Mouse (Mus musculus) monocyte, adult 5-6 weeks (primary cell): ENCODE results near the gene Lrrc4. TPM values are rescaled to one million over a fixed set of nuclear protein-coding genes. Genes with fewer than 3 reads are reported as not detected.

ENCODE experiments used
- ATAC-seq: fragments of 153-309, 156-312 bp; replicated peaks from 2 replicates; pipeline ENCODE4 v1.8.0; 2017; ENCODE audit warnings: mild to moderate bottlenecking; ENCODE audit not compliant: low TSS enrichment, insufficient number of reproducible peaks, severe bottlenecking, poor library complexity, low FRiP score
- total RNA-seq: library from RNA; stranded (forward); fragments of 200-1000, 200-491, 200-594 nt; gene quantifications from 3 replicates; pipeline ENCODE4 v1.2.3, GENCODE M21; 2017

Gene Lrrc4
- total RNA-seq, 1 experiment from 2014 or later = not detected

DNA sequence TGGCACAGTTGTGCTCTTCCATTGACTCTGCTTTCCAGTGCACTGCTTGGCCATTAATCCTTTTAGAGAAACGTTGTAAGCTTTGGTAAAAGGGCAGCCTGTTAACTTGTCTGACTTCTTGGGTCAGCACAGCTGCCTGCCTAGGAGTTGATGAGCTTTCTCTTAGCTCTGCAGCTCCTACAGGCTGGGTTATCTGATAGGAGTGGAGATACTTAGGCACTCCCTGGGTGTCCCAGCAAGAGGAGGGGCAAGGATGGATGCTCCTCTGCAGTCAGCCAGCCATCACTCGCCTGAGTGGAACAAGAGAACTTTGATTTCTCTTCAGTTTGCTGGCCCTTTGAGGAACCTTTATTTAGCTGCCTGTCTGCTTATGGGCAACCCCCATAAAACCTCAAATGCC lies 121.5 kb downstream of the Lrrc4 start:
- no peak for ATAC-seq

GRCm38 (mm10) chr6:28706976-28707592 lies 124.5 kb downstream of the Lrrc4 start:
- ATAC-seq = no peak

DNA sequence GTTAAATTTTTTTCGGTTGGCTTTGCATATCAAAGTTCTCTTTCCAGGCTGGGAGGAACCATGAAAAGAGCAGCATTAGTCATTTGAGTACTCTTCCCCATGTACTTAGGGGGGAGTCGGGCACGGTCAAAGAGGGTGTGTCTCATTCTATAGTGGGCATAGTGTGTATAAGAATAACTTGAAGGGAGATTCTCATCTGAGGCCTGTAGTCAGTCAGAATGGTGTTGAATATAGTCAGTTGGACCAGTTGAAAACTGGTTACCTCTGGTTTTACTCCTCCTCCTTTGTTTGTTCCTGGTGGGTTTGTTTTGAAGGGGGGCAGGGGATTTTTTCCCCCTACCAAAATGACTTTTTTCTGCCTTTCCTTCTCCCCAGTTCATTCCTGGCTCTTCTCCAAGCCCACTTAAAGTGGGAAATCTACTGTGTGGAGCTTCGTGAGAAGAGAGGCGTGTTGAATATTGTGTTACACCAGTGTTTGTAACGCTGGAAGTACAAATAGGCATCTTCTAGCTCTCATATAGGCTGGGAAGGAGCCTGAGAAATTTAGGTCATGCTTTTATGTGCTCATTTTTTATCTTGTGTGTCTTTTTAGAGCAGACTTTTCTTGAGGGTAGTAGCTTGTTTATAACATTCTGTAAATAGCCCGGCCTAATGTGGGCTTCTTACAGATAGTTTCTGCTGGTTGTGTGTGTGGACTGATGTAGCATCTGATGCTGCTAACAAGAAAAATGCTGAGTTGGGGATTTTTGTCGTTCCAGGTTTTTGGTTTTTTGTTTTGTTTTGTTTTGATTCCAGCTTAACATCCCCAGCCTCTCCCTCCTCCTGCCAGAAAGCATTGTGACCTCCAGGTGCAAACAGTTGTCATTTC lies 125.2 kb downstream of the Lrrc4 start:
- no peak for ATAC-seq

DNA sequence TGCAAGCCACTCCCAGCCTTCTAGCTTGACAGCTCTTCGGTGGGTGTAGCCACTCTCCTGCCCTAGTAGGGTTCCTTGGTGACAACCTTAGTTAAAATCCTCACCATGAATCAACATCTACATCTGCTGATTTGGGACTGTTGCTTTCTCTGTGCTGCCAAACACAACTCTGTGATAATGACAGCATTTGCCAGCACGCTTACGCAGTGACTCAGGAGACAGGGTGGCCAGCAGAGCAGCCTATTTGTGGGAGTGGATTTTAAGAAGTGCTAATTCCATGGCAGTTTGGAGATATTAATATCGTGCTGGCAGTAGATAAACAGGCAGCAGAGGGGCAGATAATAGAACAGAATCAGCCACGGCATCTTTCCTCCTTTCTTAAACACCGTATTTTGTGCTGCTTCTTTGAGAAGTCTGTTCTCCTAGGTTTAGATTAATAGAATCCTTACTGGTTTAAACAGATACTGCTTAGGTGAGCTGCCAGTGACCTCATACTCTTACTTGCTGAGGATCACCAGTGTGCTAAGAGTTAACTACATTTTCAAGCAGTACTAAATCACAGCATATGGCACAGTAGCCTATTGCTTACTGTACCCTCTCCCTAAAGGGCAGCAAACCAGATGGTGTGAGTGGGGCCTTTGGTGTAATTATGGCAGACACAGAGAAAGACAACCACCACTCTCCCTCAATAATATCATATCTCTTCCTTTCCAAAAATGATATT lies 126.0 kb downstream of the Lrrc4 start:
- ATAC-seq = no peak

DNA sequence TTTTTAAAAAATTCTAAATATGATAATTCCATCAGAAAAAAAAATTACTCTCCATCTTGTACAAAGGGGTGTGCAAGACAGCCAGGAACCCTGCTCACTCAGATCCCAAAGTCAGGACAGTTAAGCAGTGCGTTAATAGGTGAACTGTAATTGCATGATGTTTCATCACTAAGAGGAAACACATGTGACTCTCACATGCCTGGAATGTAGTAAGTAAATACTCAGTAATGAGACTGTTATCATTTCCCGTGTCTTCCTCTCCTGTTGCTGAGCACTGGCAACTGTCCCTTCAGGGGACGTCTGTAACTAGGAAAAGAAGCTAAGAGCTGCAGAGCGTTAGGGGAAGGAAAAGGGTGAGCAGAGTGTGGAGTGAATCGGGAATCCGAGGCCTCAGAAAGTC lies 126.9 kb downstream of the Lrrc4 start:
- ATAC-seq = no peak

DNA sequence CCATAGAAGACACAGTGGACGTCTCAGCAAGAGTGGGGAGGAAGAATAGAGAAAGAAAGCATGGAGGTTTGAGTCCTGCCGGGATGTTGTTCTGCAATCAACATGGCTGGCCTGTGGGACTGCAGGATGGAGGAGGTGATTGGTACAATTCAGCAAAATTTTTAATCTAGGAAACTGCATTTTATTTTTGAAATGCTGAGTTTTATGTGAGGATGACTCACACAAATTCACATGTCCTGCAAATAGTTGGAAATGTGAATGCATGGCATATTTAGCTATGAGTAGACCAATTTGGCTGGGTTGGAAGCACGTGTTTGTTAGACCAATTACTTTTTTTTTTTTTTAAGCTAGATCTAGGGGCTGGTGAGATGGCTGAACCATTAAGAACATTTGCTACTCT lies 134.3 kb downstream of the Lrrc4 start:
- no peak for ATAC-seq

DNA sequence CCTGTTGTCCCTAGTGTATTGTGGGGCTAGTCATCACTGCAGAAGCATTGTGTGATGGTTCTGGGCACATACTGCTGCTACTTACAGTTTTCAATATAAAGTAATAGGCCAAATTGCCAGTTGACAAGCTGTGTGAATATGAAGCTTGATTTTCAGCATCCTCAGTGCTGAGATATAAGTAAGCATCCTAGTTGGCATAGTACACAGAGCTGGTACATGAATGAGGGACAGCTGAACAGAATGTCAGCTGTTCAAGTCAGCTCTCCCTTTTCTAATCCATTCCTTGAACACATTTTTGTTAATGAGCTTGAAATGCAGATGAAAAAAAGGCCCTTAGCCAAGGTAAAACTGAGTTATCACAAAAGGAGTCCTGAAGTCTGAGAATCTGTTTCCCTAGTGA lies 138.9 kb downstream of the Lrrc4 start:
- no peak for ATAC-seq

DNA sequence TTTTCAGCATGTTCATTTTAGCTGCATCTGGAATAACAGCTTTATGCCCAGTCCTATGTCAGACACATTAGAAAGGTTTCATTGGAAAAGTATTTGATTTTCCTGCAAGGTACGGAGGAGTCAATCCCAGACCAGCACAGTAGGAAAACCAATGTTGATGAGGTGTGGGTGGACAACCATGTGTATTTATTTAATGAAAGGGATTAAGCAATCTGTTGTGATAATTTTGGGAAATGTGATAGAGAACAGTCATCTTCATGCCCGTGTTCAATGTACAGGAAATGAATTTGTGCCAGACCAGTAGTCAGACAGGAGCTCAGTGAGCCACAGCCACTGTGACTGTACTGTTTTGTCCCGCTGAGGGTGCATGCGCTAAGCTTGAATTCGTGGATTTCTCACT lies 143.8 kb downstream of the Lrrc4 start:
- ATAC-seq = no peak

DNA sequence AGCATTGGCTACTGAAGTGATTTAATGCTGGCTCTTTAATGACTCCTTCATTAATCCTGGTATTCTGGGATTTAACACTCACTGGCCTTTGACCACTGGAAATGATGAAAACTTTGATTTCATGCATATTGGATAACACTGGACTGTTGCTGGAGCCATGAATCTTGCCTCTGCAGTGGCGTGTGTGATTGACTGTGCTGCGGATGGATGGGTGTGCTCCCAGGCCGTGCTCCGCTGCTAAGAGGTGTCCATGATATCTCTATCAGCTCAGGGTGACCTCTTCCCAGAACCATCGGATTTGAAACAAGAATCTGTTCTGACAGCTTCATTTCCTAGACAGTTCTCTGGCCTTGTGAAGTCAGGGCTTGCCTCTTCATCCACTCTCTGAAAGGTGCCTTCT lies 145.8 kb downstream of the Lrrc4 start:
- no peak for ATAC-seq

DNA sequence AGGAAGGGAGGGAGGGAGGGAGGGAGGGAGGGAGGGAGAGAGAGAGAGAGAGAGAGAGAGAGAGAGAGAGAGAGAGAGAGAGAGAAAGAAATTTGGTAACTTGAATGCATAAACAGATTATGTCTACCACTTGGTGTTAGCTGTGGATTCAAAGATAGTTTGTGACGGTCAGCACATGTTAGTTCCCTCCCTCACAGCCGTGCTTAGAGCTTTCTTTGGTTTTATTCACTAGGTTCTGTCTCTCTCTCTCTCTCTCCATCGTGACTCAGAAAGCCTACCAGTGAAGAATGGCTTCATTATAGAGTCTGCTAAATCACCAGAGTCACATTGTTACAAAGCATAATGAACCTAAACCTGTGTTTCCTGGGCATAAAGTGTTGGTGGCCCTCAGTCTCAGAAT lies 146.5 kb downstream of the Lrrc4 start:
- ATAC-seq = no peak

- ATAC-seq = no peak
Observed at GRCm38 (mm10) chr6:28681521-28682457, 149.8 kb downstream of the Lrrc4 start.

DNA sequence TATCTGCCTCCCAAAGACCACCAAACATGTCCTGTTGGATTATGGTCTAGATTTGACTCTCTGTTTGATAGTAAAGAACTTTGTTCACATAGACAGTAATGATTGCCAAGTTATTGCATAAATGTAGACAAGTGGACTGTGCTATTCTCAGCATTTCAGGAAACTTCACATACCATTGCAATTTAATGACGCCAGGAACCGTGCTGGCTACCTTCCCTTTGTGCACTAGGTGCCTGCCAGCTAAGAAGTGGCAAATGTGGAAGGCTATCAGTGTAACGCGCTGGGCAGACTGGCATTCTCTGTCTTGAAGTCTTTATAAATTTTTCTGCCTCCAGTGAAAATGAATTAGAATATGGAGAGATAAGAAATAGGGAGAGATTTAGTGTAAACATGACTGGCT lies 151.0 kb downstream of the Lrrc4 start:
- no peak for ATAC-seq

- ATAC-seq = no peak
Observed at GRCm38 (mm10) chr6:28678896-28679295, 152.7 kb downstream of the Lrrc4 start.

DNA sequence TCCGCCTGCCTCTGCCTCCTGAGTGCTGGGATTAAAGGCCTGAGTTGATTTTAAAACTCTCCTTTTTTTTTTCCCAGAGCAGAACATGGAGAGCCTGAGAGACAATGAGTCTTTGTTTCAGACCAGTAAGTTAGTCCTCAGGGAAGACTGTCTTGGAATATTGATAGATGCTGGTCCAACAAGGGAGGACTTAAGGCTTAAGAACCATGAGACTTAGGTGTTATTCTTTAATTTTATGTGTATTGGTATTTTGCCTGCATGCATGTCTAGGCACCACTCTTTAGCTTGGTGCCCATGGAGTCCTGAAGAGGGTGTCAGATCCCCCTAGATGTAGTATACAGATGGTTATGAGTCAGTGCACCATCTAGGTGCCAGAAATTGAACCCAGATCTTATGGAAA lies 156.9 kb downstream of the Lrrc4 start:
- ATAC-seq = no peak

DNA sequence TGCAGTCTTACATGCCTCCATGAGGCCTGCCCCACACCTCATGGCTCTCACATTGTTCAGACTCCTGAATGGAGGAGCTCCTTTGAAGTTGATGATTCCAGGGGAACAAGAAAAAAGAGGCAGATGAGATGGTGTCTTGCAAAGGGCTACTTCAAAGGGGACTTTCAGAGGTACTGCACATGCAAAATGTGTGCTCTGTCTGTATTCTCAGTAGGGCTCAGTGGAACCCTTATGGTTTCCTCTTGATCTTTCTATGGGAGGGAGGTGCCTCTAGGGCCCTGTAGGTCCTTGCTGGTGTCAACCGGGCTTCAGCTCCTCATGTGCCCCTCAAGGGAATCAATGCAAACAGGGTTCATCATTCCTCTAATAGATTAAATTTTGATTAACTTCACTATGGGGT lies 159.2 kb downstream of the Lrrc4 start:
- no peak for ATAC-seq

- no peak for ATAC-seq
Observed at GRCm38 (mm10) chr6:28669251-28669650, 162.3 kb downstream of the Lrrc4 start.

GRCm38 (mm10) chr6:28667586-28667985 lies 164.0 kb downstream of the Lrrc4 start:
- ATAC-seq = no peak

- ATAC-seq = no peak
Observed at GRCm38 (mm10) chr6:28664716-28665115, 166.8 kb downstream of the Lrrc4 start.

- ATAC-seq = no peak
Observed at GRCm38 (mm10) chr6:28663670-28664069, 167.9 kb downstream of the Lrrc4 start.
